Mouse (Mus musculus) testis, postnatal 10 days (tissue): Measurements from ENCODE around the gene Vsir.

Source experiments
- DNase-seq: peaks from one replicate; pipeline ENCODE4 v3.0.0; 2021; ENCODE audit warnings: low spot score

The Vsir gene

DNA sequence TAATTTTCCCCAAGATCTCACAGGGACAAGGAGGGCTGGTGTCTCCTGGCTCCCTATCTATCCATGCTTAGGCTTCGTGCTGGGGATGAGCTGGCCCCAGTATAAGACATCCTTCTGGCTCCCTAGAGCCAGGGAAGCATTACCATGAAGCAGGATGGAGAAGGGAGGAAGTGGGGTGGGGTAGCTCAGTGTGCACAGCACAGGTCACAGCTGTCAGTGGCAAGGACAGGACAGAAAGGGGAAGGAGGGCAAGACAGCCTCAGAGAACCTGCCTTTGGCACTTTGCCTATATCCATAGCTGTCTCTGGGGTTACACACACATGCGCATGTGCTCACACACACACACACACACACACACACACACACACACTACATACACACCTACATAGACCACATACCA is 41.7 kb downstream of the Vsir start:
- no peak for DNase-seq

DNA sequence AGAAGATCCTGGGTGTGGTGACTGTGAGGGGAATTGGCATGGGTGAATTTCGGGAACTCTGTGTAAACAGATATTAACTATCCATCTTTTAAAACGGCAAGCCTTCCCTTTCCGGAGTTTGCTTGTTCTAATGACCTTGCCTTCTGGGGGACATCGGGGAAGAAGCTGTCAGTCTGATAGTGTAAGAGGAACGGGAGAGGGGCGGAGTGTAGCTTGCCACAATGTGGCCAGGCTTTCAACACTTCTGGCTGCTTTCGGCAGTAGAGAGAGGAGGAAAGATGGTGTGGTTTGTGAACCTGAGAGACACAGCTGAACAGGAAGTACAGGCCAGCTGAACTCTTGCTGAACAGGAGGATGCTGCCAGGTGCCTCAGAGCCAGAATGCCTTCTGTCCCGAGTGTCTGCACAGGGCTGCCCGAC is 42.8 kb downstream of the Vsir start:
- no peak for DNase-seq

DNA sequence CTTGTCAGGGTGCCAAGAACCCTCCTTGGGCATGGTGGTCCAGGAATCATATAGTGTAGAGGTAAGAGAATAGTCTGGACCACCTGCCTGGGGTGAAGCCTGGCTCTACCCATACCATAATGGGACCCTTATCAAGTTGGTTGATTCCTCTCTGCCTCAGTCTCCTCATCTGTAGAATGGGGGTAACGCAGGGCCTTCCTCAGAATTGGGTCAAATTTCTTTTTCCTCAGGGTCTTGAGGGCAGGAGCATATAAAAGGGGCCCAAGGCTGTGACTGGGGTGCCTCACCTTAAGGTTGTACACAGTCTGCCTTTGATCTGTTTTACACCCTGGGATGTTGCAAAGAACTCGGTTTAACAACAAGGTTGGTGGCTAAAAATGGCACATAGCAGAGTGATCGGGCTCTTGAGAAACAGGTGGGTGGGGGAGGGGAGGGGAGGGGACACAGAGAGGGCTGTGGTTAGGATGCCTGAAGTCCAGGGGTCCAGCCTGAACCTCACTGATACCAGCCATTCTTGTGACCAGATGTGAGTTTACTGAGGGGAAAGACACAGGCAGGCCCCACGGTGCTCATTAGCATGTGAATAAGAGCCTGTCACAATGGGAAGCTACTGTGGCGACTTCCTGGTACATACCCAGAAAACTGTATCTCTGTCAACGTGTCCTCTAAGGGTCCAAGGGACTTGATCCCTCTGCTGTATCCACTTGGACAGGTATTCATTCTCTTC is 43.7 kb downstream of the Vsir start:
- DNase-seq = no peak

DNA sequence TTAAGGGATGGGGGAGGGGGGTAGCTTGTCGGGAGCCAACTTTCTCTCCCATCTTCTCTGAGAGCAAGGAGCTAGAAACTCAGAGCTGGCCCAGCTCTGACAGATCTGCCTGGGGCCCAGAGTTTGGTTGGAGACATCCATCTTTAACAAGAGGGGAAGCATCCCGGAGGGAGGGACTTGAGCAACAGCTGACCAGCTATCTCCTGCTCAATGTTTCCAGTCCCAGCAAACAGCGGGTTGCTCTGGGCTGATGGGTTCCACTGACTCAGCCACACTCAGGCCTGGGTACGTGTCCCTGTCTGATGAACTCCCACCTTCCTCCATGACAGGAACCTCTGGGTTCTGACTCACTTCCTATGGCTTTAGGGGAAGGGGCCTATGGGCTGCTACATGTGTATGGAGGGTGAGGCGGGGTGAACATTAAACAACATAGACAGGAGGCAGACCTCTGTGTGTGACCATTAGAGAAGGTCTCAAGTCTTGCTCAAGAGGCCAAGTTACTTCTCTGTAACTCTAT is 44.3 kb downstream of the Vsir start:
- no peak for DNase-seq

DNA sequence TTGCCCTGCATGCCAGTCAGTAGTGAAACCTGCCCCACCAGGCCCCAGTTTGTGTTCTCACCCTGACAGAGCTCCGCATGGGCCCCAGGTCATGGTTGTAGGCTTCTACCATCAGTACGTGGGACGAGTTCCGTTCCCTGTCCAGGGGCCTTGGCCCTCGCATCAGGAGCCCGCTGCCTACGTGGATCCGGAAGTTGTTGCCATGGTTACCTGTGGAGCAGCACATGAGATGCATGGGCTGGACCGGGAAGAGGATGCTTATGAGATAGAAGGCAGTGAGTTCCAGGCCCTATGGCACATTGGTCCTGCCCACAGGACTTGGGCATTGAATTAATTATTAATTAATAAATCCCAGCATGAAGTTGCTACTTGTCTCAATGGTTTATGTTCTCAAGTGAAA is 45.0 kb downstream of the Vsir start:
- no peak for DNase-seq

DNA sequence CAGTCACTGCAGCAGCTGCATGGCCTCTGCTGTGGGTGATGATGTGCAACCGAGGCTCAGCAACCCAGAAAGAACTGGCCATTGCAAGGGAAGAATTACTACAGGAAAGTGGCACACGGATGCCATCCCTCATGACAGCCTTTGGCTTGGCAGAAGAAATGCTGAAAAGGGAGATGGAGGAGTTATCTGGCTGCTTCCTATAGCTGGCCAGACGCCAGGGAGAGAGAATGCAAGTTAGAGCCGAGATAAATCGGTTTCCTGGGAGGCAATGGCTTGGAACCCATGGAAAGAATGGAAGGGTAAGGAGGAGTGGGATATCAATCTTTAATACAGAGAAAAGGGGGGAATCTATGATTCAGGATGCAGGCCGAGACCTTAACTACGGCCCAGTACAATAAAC is 48.3 kb downstream of the Vsir start:
- no peak for DNase-seq

DNA sequence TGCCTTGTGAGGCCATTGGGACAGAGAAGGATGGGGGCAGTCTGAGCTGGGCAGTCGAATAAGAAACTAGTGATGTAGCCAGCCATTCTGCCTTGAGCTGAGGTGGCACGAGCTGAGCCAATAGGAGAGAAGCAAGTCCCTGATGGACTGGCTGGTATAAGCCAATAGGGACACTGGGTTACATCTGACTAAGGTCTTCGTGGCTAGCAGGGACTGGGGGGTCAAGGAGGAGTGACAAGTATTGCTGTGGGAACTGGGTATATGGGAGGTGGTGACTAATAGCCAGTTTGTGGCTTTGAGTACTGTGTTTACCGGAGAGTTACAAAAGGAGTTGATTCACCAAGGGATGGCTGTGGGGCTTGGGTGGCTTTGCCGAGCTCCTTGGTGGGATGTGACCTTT is 49.0 kb downstream of the Vsir start:
- DNase-seq = no peak

DNA sequence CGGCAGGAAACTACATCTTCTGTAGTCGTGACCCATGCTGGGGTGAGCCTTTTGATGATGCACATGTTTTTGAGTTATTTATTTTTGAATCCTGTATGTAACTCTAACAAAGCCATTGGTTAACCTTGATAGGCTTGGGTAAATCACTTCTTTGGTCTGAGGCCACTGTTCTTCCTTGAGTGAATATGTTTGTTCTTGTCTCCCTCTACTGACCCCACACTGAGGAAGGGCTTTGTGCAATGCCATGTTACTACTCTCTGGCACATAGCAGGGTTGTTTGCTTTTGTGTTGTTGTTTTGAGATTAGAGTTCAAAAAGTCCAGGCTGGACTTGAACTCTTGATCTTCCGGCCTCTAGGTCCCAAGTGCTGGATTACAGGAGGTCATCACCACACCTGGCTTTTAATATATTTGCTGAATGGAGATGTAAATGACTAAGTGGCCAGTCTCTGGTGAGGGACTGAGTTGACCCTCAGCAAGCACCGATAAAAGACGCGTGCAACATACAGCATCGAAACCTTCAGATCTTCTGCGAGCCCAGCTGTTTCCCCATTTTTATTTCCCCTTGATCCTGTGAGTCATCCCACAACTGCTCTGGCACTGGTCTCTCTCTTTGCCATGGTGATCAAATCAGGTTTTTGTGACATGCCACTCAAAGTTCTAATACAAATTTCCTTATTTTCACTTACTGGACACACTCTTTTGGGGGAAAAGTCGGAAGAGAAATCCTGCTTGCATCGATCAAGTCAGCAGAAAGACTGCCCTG is 51.6 kb downstream of the Vsir start:
- no peak for DNase-seq

DNA sequence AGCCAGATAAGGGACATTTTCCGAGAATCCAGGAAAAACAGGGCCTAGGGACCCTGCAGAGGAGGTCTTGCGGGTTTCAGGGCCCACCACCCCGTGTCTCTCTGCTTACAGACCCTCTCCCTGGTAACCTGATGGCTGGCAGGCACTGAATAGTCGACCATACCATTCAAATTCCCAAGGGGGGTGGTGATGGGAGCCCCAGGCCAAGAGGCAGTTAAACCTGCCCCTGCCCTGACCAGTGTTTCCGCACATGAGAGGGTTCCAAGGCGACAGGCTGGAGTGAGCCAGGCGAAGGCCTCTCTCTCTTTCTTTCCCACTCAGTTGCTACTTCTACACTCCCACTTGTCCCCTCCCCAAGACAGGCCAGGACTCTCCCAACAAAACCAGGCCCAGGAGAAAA is 52.8 kb downstream of the Vsir start, which contains the start of gene Gm17455:
Gm17455 (plus strand) TSS at position 278 of the 400 bp plus-strand sequence.
- DNase-seq = no peak

DNA sequence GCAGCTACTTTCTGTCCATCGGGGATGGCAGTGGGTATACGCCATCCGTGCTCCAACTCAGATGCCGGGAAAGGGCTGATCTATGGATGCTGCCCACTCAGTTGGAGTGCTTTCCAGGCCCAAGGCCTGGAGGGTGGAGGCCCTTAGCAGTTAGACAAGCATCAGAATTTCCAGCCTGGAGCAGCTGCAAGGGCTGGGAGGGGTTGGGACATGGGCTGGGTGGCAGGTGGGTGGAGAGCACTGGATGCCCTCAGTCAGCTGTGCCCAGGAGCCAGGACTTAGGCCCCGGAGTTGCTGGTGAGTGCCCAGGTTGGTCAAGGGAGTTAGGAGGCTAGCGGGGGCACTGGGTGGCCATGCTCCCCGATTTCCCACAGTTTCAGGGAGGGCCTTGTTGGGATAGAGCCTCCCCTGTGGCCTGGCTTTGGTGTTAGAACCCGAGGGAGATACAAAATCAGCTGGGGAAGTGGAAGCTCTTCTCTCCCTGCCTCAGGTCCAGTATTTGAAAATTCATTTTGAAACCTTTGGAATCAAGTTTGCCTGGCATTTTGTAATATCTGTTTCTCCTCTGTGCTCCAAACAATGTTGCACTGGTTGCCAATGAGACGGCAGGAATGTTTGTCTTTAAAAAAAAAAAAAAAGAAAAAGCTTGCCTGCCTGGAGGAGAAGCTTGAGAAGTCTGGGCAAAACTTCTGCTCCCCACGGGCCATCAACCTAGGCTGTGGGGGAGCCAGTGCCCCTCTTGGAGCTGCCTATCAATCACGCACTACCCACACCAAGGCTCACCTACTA is 54.0 kb downstream of the Vsir start:
- DNase-seq = no peak

DNA sequence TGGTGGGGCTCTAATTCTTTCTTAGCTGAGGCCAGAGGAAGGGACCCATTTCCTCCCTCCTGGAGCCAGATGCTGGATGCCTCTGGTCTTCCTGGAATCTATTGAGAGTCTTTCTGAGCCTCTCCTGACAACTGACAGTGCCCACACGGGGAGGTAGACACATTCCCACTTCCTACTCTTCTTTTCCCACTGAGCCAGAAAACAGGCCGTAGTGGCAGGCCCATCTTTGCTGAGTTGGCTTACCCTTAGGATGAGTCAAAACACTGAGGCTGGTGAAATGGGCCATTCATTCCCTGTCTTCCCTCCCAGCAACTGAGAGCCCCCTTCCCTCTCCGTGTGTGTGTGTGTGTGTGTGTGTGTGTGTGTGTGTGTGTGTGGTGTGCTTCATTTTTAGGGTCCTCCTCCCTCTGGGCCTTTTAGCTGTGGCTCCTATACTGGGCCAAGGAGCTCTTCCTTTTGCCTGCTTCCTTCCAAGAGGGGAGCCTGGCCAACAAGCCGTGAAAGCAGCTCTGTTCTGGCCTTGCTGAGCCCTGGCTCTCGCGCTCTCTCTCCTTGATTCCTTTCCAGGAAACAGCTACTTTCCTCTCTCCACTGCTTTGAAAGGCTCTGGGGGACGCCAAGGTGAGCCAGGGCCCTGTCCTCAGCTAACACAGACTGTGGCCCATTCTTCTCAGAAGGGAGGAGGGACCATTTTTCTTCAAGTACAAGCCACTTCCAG is 59.0 kb downstream of the Vsir start:
- peak; percentile 60 for DNase-seq

DNA sequence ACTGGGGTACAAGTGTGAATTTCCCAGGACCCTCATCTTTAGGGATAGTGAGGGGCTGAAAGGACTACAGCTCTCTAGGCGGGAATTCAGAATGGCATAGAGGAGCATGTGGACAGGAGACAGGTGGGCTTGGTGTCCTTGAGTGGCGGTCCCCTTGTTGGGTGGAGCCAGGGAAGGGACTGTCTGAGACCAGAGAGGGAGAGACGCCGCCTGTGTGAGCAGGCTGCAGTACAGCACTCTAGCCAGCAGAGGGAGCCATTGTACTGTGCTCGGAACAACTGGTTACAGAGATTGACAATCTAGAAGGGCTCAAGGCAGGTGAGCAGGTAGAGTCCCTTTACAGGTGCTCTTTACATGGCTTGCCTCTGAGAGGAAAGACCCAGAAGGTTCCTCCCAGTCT is 61.2 kb downstream of the Vsir start:
- peak; percentile 81 for DNase-seq

DNA sequence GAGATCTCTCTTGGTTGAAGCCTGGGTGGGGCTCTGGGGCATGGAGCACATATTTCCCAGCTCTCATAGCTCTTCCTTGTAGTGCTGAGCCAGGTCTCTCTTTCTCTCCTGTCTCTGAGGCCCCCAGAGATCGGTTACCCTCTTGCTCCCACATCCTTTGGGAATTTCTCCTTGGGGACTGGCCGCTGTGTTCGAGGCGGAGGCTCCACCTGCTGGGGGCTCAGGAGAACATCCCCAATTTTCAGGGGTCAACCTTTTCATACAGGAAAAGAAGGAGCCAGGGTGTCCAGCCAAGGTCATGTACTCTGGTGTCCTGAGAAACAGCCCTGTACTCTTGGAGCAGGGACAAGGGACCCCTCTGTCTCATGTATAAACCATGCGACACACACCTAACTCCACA is 65.1 kb downstream of the Vsir start:
- no peak for DNase-seq

DNA sequence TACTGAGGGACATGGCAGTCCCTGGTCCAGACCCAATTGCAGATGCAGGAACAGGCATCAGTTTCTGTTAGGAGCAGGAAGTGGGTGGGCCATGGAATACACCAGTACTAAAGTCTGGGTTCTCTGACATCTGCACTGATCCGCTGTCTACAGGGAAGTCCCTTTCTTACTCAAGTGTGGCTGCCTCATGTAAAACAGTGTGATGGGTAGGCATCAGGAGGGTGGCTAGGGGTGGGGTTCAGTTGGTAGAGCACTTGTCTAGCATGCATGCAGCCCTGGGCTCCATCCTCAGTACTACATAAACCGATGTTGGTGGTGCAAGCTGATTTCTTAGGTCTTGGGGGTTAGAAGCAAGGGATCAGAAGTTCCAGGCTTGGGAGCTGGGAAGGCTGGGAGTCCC is 67.1 kb downstream of the Vsir start:
- DNase-seq = no peak

DNA sequence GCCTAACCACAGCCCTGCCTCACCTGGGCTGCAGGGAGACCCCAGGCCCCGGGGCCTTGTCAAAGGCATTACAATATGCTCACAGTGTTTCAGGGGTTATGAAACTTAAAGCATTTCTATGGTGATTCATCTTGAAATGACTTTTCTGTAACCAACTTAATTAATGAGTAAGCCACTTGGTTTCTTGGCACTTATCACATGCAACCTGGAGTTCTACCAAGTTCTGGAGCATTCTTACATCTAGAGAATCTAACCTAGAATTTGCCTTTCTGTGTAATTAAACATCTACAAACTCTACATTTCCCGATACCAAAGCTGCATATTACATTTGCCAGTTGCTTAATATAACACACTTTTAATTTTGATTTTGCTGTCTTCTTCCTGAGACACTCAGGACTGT is 70.4 kb downstream of the Vsir start:
- no peak for DNase-seq

DNA sequence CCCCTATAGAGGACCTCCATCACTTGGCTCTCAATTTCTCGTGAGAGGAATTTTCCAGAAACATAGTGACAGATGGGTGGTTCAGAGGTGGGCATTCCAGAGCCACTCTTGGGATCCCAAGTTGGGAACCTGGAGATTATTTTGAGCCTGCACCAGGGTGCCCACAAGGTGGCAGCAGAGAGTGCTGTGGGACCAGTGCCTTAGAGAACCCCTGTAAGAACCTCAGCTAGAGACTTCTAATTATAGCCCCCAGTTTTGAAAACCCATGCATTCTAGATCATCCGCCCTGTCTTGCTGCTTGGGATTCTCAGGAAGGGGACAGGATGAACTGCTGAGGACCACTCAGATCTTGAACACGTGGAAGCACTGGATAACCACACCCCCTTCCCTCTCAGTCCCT is 71.5 kb downstream of the Vsir start:
- DNase-seq = peak; percentile 89

DNA sequence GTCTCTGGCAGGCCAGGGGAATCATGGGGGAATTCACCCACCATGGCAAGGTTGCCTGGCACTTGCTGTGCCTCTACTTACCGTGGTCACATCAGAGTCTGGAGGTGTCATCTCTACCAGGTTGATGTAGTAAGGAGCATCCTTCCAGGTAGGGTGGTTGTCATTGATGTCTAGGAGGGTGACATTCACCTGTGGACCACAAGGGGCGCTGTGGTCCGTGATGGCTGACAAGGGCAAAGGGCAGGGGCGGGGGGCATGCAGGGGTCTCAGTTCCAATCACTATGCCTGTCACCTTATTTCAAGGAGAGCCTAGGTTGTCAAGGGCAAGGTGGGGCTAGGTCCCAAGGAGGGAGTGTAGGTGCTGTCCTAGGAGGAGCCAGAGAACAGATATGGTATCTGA is 73.0 kb downstream of the Vsir start:
- no peak for DNase-seq
